Mouse (Mus musculus): ENCODE measurements around the gene Accsl. TPM values are rescaled to one million over a fixed set of nuclear protein-coding genes. Genes with fewer than 3 reads are reported as not detected.

The Accsl gene
- total and polyA plus RNA-seq, 3 experiments = 0.20 TPM; not detected in 2

DNA sequence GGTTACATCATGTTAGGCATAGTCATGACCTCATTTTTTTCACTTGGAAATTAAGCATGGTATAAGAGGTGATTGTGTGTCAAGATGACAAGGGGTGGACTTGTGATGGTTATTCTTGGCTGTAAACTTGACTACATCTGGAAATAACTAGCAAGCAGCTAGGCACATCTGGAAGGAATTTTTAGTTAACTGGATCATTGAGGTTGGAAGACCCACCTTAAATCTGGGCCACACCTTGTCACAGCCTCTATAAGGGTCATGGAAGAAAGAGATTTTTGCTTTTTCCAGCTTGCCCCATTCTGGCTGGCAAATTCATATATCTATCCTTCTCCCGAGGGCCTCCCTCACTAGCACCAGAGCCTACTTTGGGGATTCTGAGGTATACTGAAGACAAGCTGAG, 17.7 kb downstream of the Accsl start:
- intact Hi-C loops (cut with DNase I) = no loop called here
- H3K36me3 ChIP-seq (ENCODE audit: control insufficient read depth, insufficient read depth, low read length) = no peaks in the 10 kb centered on the region
- H3K27me3 ChIP-seq (ENCODE audit: control insufficient read depth, insufficient read depth, low read length) = no peaks in the 10 kb centered on the region
- no peaks in the 10 kb centered on the region for H3K79me2 ChIP-seq (replicated peaks; ENCODE audit: control insufficient read depth, insufficient read depth, low read length)
- peaks cover 2% of the 10 kb centered on the region; the same call in 1 of the 2 replicates for H3K4me1 ChIP-seq (ENCODE audit: control insufficient read depth, insufficient read depth, low read length)
- H3K9ac ChIP-seq (ENCODE audit: low read depth, low read length) = no peak overlapping the region
- 79% methylated on average over 1 of the region's 1 CpGs for WGBS
- no peak for DNase-seq
- no peak overlapping the region for H3K27ac ChIP-seq
- H3K4me3 ChIP-seq = no peak overlapping the region
- no peak for TF ChIP-seq CTCF (IDR thresholded peaks at IDR 0.05)
- TF ChIP-seq POLR2A (IDR thresholded peaks at IDR 0.05; ENCODE audit: insufficient read depth, low read depth, low read length) = no peak
- TF ChIP-seq EP300 (IDR thresholded peaks at IDR 0.05; ENCODE audit: insufficient read depth, low read depth, low read length) = no peak

DNA sequence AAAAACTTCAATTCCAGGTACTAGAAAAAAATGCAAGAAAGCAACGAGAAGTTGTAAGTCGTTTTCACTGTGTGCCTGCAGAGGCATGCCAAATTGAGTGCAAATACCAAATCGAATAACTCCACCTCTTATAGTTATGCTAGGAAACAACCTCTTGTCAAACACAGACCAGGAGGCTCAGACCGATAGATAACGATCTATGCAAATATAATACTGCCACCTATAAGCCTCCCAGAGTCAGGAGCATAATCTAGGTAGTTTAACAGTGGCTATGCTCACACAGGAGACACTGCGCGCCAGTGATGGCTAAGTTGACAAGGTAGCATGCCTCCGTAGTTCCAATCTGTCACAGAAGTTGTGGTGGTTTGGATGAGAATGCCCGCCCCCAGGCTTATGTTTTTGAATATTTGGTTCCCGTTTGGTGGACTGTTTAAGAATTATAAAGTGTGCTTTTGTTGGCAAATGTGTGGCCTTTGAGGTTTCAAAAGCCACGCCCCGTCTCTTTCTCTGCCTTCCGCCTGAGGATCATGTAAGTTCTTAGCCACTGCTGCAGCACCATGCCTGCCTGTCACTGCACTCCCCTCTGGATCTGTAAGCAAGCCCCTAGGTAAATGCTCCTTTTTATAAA, 18.5 kb downstream of the Accsl start:
- TF ChIP-seq CTCF (IDR thresholded peaks at IDR 0.05) = no peak
- TF ChIP-seq EP300 (IDR thresholded peaks at IDR 0.05; ENCODE audit: insufficient read depth, low read depth, low read length) = no peak
- no peak for TF ChIP-seq POLR2A (IDR thresholded peaks at IDR 0.05; ENCODE audit: insufficient read depth, low read depth, low read length)
- H3K27me3 ChIP-seq (ENCODE audit: control insufficient read depth, insufficient read depth, low read length) = no peaks in the 10 kb centered on the region
- no peak overlapping the region for H3K27ac ChIP-seq
- H3K4me3 ChIP-seq = no peak overlapping the region
- no peak overlapping the region for H3K9ac ChIP-seq (ENCODE audit: low read depth, low read length)
- H3K4me1 ChIP-seq (ENCODE audit: control insufficient read depth, insufficient read depth, low read length) = peaks cover 2% of the 10 kb centered on the region; the same call in 1 of the 2 replicates
- no peak for DNase-seq
- 39% methylated on average over 13 of the region's 13 CpGs for WGBS
- H3K79me2 ChIP-seq (replicated peaks; ENCODE audit: control insufficient read depth, insufficient read depth, low read length) = no peaks in the 10 kb centered on the region
- intact Hi-C loops (cut with DNase I) = no loop called here
- no peaks in the 10 kb centered on the region for H3K36me3 ChIP-seq (ENCODE audit: control insufficient read depth, insufficient read depth, low read length)

DNA sequence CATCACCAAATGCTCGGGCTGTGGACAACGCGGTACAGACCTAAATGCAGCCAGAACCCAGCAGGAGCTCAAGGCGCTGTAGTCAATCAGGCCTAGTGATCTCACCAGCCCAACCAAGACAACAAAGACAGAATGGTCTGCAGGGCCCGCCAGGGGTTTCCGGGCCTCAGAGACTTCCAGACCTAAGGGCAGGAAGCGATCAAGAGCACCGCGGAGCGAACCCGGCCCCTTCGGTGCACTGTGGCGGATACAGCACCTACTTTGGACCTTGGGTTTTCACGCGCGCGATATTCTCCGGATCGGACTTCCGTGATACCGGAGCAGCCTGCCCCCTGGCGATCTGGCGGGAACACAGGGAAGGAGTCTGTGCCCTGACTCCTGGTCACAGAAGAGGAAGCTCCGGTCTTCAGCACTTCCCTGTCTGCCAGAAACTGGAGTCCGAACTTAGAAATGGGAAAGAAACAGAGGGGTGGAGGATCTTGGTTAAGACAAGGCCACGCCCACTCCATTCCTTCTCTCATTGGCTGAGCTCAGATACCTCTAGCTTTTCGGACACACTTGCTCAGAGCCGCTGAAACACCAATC, 19.4 kb downstream of the Accsl start, which contains the start of gene Accs:
Gene Accs, minus strand, starts transcription at position 439 of the 585 bp plus-strand sequence.
- peaks cover 2% of the 10 kb centered on the region; the same call in 1 of the 2 replicates for H3K4me1 ChIP-seq (ENCODE audit: control insufficient read depth, insufficient read depth, low read length)
- H3K36me3 ChIP-seq (ENCODE audit: control insufficient read depth, insufficient read depth, low read length) = no peaks in the 10 kb centered on the region
- H3K4me3 ChIP-seq = peak within 1 kb of the TSS; percentile 69
- H3K27ac ChIP-seq = peak within 1 kb of the TSS; percentile 67
- under 1% methylated on average over 28 of the region's 28 CpGs for WGBS
- intact Hi-C loops (cut with DNase I) = no loop called here
- H3K27me3 ChIP-seq (ENCODE audit: control insufficient read depth, insufficient read depth, low read length) = no peaks in the 10 kb centered on the region
- TF ChIP-seq POLR2A (IDR thresholded peaks at IDR 0.05; ENCODE audit: insufficient read depth, low read depth, low read length) = peak; percentile 65
- TF ChIP-seq EP300 (IDR thresholded peaks at IDR 0.05; ENCODE audit: insufficient read depth, low read depth, low read length) = no peak
- TF ChIP-seq CTCF (IDR thresholded peaks at IDR 0.05) = peak; percentile 75
- H3K79me2 ChIP-seq (replicated peaks; ENCODE audit: control insufficient read depth, insufficient read depth, low read length) = no peaks in the 10 kb centered on the region
- peak; percentile 82 to 87 for DNase-seq
- peak within 1 kb of the TSS; percentile 74 for H3K9ac ChIP-seq (ENCODE audit: low read depth, low read length)

DNA sequence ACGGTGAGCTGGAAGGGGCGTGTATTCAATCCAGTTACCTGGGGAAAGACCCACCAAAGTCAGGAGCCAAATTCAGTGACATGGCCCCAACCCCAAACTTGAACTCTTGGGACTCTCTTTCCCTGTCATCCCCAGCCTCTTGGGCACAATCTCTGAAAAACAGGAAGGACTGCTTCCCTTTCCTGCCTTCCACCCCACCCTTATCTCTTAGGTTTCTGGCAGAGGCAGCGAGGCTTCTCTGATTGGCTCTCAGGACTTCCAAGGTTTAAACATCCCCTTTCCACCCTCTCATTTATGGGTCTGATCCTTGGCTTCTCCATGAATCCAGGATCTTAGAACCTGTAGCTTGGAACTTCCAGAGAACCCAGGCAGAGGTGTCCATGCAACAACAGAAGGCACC, 27.6 kb downstream of the Accsl start:
- no peaks in the 10 kb centered on the region for H3K79me2 ChIP-seq (replicated peaks; ENCODE audit: control insufficient read depth, insufficient read depth, low read length)
- H3K4me3 ChIP-seq = no peak overlapping the region
- WGBS = 74% methylated on average over 3 of the region's 3 CpGs
- no peak overlapping the region for H3K9ac ChIP-seq (ENCODE audit: low read depth, low read length)
- no peaks in the 10 kb centered on the region for H3K4me1 ChIP-seq (ENCODE audit: control insufficient read depth, insufficient read depth, low read length)
- TF ChIP-seq EP300 (IDR thresholded peaks at IDR 0.05; ENCODE audit: insufficient read depth, low read depth, low read length) (no peak), CTCF (IDR thresholded peaks at IDR 0.05) (no peak)
- no peaks in the 10 kb centered on the region for H3K36me3 ChIP-seq (ENCODE audit: control insufficient read depth, insufficient read depth, low read length)
- no peaks in the 10 kb centered on the region for H3K27me3 ChIP-seq (ENCODE audit: control insufficient read depth, insufficient read depth, low read length)
- intact Hi-C loops (cut with DNase I) = no loop called here
- no peak overlapping the region for H3K27ac ChIP-seq
- DNase-seq = no peak

DNA sequence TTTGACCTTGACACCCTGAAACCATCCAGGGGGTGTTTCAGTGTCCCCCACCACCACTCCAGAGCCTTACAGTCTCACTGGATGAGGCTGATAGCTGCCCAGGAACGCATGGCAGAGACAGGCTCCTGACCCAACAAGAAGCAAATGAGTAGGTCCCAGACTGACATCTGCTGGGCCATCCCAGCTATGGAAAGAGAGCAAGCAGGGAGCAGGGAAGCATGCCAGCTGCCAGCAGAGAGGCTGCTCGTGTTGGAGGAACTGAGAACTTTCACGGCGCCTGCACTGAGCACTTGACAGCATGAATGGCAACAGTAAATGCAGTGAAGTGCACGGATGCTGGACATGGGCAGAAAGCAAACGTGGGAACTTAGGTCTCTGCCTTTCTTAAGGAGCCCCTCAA, 28.8 kb downstream of the Accsl start:
- intact Hi-C loops (cut with DNase I) = no loop called here
- Histone ChIP-seq H3K4me1 (ENCODE audit: control insufficient read depth, insufficient read depth, low read length) (no peaks in the 10 kb centered on the region), H3K36me3 (ENCODE audit: control insufficient read depth, insufficient read depth, low read length) (no peaks in the 10 kb centered on the region), H3K27me3 (ENCODE audit: control insufficient read depth, insufficient read depth, low read length) (no peaks in the 10 kb centered on the region), H3K27ac (no peak overlapping the region), H3K4me3 (no peak overlapping the region), H3K79me2 (replicated peaks; ENCODE audit: control insufficient read depth, insufficient read depth, low read length) (no peaks in the 10 kb centered on the region), H3K9ac (ENCODE audit: low read depth, low read length) (no peak overlapping the region)
- TF ChIP-seq CTCF (IDR thresholded peaks at IDR 0.05) (peak; percentile 16; the same call in 1 of the 2 replicates), EP300 (IDR thresholded peaks at IDR 0.05; ENCODE audit: insufficient read depth, low read depth, low read length) (no peak), POLR2A (IDR thresholded peaks at IDR 0.05; ENCODE audit: insufficient read depth, low read depth, low read length) (no peak)
- WGBS = 67% methylated on average over 6 of the region's 6 CpGs
- DNase-seq = peak in 1 of 2 experiments; percentile 30

DNA sequence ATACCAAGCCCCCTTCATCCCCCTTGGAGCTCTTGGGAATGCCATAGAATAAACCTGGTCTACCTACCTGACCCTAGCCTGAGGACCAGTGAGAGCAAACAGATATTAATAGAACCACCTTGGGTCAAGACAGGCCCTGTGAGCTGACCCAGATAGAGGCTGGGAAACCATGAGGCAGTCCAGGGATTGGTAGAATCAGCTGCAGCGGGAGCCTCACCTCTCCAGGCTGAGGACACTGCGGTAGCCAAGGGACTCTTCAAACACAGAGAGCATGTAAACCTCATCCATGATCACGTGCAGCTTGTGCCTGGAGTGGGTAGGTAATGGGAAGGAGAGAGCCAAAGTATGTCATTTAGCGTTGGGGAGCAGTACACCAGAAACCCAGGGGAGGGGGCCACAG, 30.0 kb downstream of the Accsl start:
- DNase-seq = no peak
- intact Hi-C loops (cut with DNase I) = no loop called here

More for the DNA sequence above, 30.0 kb downstream of the Accsl start:
- TF ChIP-seq CTCF (IDR thresholded peaks at IDR 0.05) = no peak
- no peak for TF ChIP-seq POLR2A (IDR thresholded peaks at IDR 0.05; ENCODE audit: insufficient read depth, low read depth, low read length)
- no peak for TF ChIP-seq EP300 (IDR thresholded peaks at IDR 0.05; ENCODE audit: insufficient read depth, low read depth, low read length)
- no peaks in the 10 kb centered on the region for H3K79me2 ChIP-seq (replicated peaks; ENCODE audit: control insufficient read depth, insufficient read depth, low read length)
- no peak overlapping the region for H3K4me3 ChIP-seq
- no peaks in the 10 kb centered on the region for H3K4me1 ChIP-seq (ENCODE audit: control insufficient read depth, insufficient read depth, low read length)
- no peaks in the 10 kb centered on the region for H3K27me3 ChIP-seq (ENCODE audit: control insufficient read depth, insufficient read depth, low read length)
- no peaks in the 10 kb centered on the region for H3K36me3 ChIP-seq (ENCODE audit: control insufficient read depth, insufficient read depth, low read length)
- WGBS = 87% methylated on average over 4 of the region's 4 CpGs
- no peak overlapping the region for H3K27ac ChIP-seq
- no peak overlapping the region for H3K9ac ChIP-seq (ENCODE audit: low read depth, low read length)
